Mouse (Mus musculus): ENCODE measurements around the gene Gpt2. TPM values are rescaled to one million over a fixed set of nuclear protein-coding genes. Genes with fewer than 3 reads are reported as not detected.

Gpt2 gene
- polyA plus RNA-seq (2012; rRNA removed; ENCODE audit: low replicate concordance): 5.8 and 11.7 TPM in 2 replicates

GRCm38 (mm10) chr8:85492125-85492875 lies at the start of gene Gpt2:
Gene Gpt2, plus strand, starts transcription at chr8:85492576.

GRCm38 (mm10) chr8:85555181-85556145 lies 63.1 kb downstream of the Gpt2 start, which contains the start of gene Dnaja2:
Gene Dnaja2, minus strand, starts transcription at chr8:85555344.

Other genes with a start within 250 kb of the Gpt2 start
- 2.4 and 3.1 TPM in 2 replicates for gene Orc6, start 192.9 kb upstream of the Gpt2 start, polyA plus RNA-seq (2012; rRNA removed; ENCODE audit: low replicate concordance)
- gene Vps35, start 192.8 kb upstream of the Gpt2 start, polyA plus RNA-seq (2012; rRNA removed; ENCODE audit: low replicate concordance): 2.2 and 2.4 TPM in 2 replicates
- 0.04 TPM in 1 of 2 replicates, not detected in the other for gene Mylk3, start 106.2 kb upstream of the Gpt2 start, polyA plus RNA-seq (2012; rRNA removed; ENCODE audit: low replicate concordance)
- 0.74 and 1.0 TPM in 2 replicates for gene 4921524J17Rik, start 59.7 kb upstream of the Gpt2 start, polyA plus RNA-seq (2012; rRNA removed; ENCODE audit: low replicate concordance)
- 3.0 and 5.0 TPM in 2 replicates for gene Dnaja2, start 62.8 kb downstream of the Gpt2 start, polyA plus RNA-seq (2012; rRNA removed; ENCODE audit: low replicate concordance)
- 0.09 TPM in 1 of 2 replicates, not detected in the other for gene Neto2, start 208.3 kb downstream of the Gpt2 start, polyA plus RNA-seq (2012; rRNA removed; ENCODE audit: low replicate concordance)